Mouse (Mus musculus) cerebral cortex, adult 2 months (tissue): ENCODE results near the gene Twist2.

Source experiments
- WGBS: fragments of 180-500 bp; shearing (Covaris S2); methylation state at CpG from one replicate; pipeline ENCODE4 v1.1.7; 2018; 5-methylcytosine and 5-hydroxymethylcytosine counted together

The Twist2 gene

GRCm38 (mm10) chr1:91874633-91875032 lies 73.4 kb downstream of the Twist2 start:
- 26% methylated on average over 2 of the region's 2 CpGs for WGBS

- WGBS: 71% methylated on average over 7 of the region's 7 CpGs
Observed at GRCm38 (mm10) chr1:91875042-91875720, 73.9 kb downstream of the Twist2 start.

- 58% methylated on average over 5 of the region's 5 CpGs for WGBS
Observed at GRCm38 (mm10) chr1:91878696-91879095, 77.4 kb downstream of the Twist2 start.

GRCm38 (mm10) chr1:91880156-91880555 lies 78.9 kb downstream of the Twist2 start:
- 47% methylated on average over 12 of the region's 12 CpGs for WGBS

- WGBS: 45% methylated on average over 8 of the region's 8 CpGs
Observed at GRCm38 (mm10) chr1:91880899-91881298, 79.6 kb downstream of the Twist2 start.

- 50% methylated on average over 5 of the region's 5 CpGs for WGBS
Observed at GRCm38 (mm10) chr1:91883115-91883514, 81.9 kb downstream of the Twist2 start.

GRCm38 (mm10) chr1:91893598-91893997 lies 92.3 kb downstream of the Twist2 start:
- WGBS: 93% methylated on average over 11 of the region's 11 CpGs

- WGBS: 92% methylated on average over 5 of the region's 5 CpGs
Observed at GRCm38 (mm10) chr1:91894286-91894685, 93.0 kb downstream of the Twist2 start.

GRCm38 (mm10) chr1:91897078-91897477 lies 95.8 kb downstream of the Twist2 start:
- whole genome bisulfite sequencing: 95% methylated on average over 2 of the region's 2 CpGs
